Comparison of ENCODE assay signal across 10 mouse cellular contexts in genomic region chr13:104023356-104023911, GRCm38 (mm10).
DNase-seq lines count a peak whose midpoint lies in the region; ATAC-seq and TF ChIP-seq lines count a peak whose summit lies in the region.
"Had no signal": no experiment of that assay in that cellular context is flagged by ENCODE, and none has a peak within 500 bp of the region (broad histone marks: within the 10 kb centered on the region; RNA-seq: fewer than 3 reads in every experiment).

No protein-coding gene starts in this region.

- TF ChIP-seq CTCF in gastrocnemius, adult 2 months (IDR thresholded peaks at IDR 0.05), result no peak
- no peak for TF ChIP-seq CTCF in liver, postnatal 0 days (IDR thresholded peaks at IDR 0.05; ENCODE audit: low read depth)

- 0 out of 2 replicates have a peak overlapping the region, but pooled peaks have one; percentile 0 for H3K9ac ChIP-seq in liver, postnatal 0 days (replicated peaks)
- H3K9ac ChIP-seq in kidney, embryonic 16.5 days (replicated peaks; ENCODE audit: low read length), result peak overlapping the region; percentile 17
- H3K9ac ChIP-seq in stomach, embryonic 16.5 days (ENCODE audit: low read length), result 0 out of 2 replicates have a peak overlapping the region, but pooled peaks have one; percentile 23
- H3K9ac ChIP-seq: neural tube, embryonic 12.5 days had no signal

- no peaks in the 10 kb centered on the region for H3K27me3 ChIP-seq in liver, postnatal 0 days (ENCODE audit: insufficient read depth, low read length)
- H3K27me3 ChIP-seq in kidney, embryonic 16.5 days (ENCODE audit: insufficient read depth, low read length), result no peaks in the 10 kb centered on the region
- H3K27me3 ChIP-seq in stomach, embryonic 16.5 days (ENCODE audit: control insufficient read depth, insufficient read depth, low read length), result no peaks in the 10 kb centered on the region

- no peak for ATAC-seq in liver, postnatal 0 days
- no peak for ATAC-seq in kidney, embryonic 16.5 days (ENCODE audit: low FRiP score, low TSS enrichment)
- no peak for ATAC-seq in stomach, embryonic 16.5 days (ENCODE audit: insufficient read depth, low FRiP score)

- WGBS in liver, postnatal 0 days (ENCODE audit: insufficient replicate concordance), result 82% methylated on average over 11 of the region's 11 CpGs
- 42% methylated on average over 11 of the region's 11 CpGs for WGBS in kidney, embryonic 16.5 days
- 47% methylated on average over 11 of the region's 11 CpGs for WGBS in stomach, embryonic 16.5 days

- intact Hi-C loops in gastrocnemius, adult 2 months (cut with DNase I), result loop anchor here (5.0 kb wide), 1 partner anchor 36 kb away; no protein-coding TSS in a partner anchor

- peak overlapping the region; percentile 55 for H3K27ac ChIP-seq in gastrocnemius, adult 2 months
- no peak overlapping the region; the same call in 1 of the 2 replicates for H3K27ac ChIP-seq in liver, postnatal 0 days (ENCODE audit: low read depth)
- H3K27ac ChIP-seq in kidney, embryonic 16.5 days (ENCODE audit: low read length), result peak overlapping the region; percentile 31
- H3K27ac ChIP-seq in stomach, embryonic 16.5 days (ENCODE audit: low read length), result peak overlapping the region; percentile 76
- H3K27ac ChIP-seq: macrophage; neural tube, embryonic 12.5 days had no signal

- H3K4me2 ChIP-seq in liver, postnatal 0 days (ENCODE audit: low read depth, low read length), result no peak overlapping the region
- no peak overlapping the region for H3K4me2 ChIP-seq in kidney, embryonic 16.5 days (replicated peaks; ENCODE audit: low read depth, low read length)
- 0 out of 2 replicates have a peak overlapping the region, but pooled peaks have one; percentile 10 for H3K4me2 ChIP-seq in stomach, embryonic 16.5 days (ENCODE audit: low read depth, low read length)
- H3K4me2 ChIP-seq: neural tube, embryonic 12.5 days had no signal

- no peak overlapping the region for H3K4me3 ChIP-seq in gastrocnemius, adult 2 months
- H3K4me3 ChIP-seq in liver, postnatal 0 days (ENCODE audit: low read depth, low read length), result no peak overlapping the region
- H3K4me3 ChIP-seq in kidney, embryonic 16.5 days (ENCODE audit: low read length), result no peak overlapping the region
- H3K4me3 ChIP-seq in stomach, embryonic 16.5 days (replicated peaks; ENCODE audit: low read length), result no peak overlapping the region
- H3K4me3 ChIP-seq: neural tube, embryonic 12.5 days had no signal

- DNase-seq in gastrocnemius, adult 2 months, result no peak
- no peak for DNase-seq in gastrocnemius, postnatal 25 days
- DNase-seq in liver, postnatal 0 days, result no peak
- no peak for DNase-seq in liver
- no peak for DNase-seq in urinary bladder, adult 2 months (ENCODE audit: low spot score)
- no peak for DNase-seq in cerebellum, postnatal 25 days

- H3K36me3 ChIP-seq in liver, postnatal 0 days (replicated peaks; ENCODE audit: insufficient read depth, low read length), result no peaks in the 10 kb centered on the region
- no peaks in the 10 kb centered on the region for H3K36me3 ChIP-seq in kidney, embryonic 16.5 days (ENCODE audit: insufficient read depth, low read length)
- no peaks in the 10 kb centered on the region for H3K36me3 ChIP-seq in stomach, embryonic 16.5 days (ENCODE audit: control insufficient read depth, insufficient read depth, low read length)
- H3K36me3 ChIP-seq: neural tube, embryonic 12.5 days had no signal

- 0 out of 2 replicates have a peak, but pooled peaks cover 2% of the 10 kb centered on the region for H3K9me3 ChIP-seq in liver, postnatal 0 days (ENCODE audit: low read length)
- H3K9me3 ChIP-seq in kidney, embryonic 16.5 days (ENCODE audit: low read length), result no peaks in the 10 kb centered on the region
- H3K9me3 ChIP-seq in stomach, embryonic 16.5 days (replicated peaks; ENCODE audit: control insufficient read depth, low read length), result 0 out of 2 replicates have a peak, but pooled peaks cover 3% of the 10 kb centered on the region

- TF ChIP-seq EP300 in liver, postnatal 0 days (IDR thresholded peaks at IDR 0.05; ENCODE audit: low read depth), result no peak

- H3K4me1 ChIP-seq in liver, postnatal 0 days (ENCODE audit: insufficient read depth), result no peaks in the 10 kb centered on the region; the same call in 1 of the 2 replicates
- peaks cover 19% of the 10 kb centered on the region for H3K4me1 ChIP-seq in kidney, embryonic 16.5 days (ENCODE audit: insufficient read depth, low read length)
- peaks cover 15% of the 10 kb centered on the region for H3K4me1 ChIP-seq in stomach, embryonic 16.5 days (ENCODE audit: control insufficient read depth, insufficient read depth, low read length)
